Mouse (Mus musculus) gastrocnemius, postnatal 25 days (tissue): ENCODE data around the gene Epb41l3. TPM values are rescaled to one million over a fixed set of nuclear protein-coding genes. Genes with fewer than 3 reads are reported as not detected.
A peak's percentile ranks its signal among the peaks of the same experiment; 100 is the strongest.
"Not testable (repeated sequence)": the region's sequence is repeated elsewhere in the genome, so short reads cannot be mapped to it uniquely, and the experiment has no call there.

Experiments
- DNase-seq: peaks from one replicate; pipeline ENCODE4 v3.0.0; 2022
- total RNA-seq, 2 experiments: library from RNA; stranded (reverse); gene quantifications; 1 replicate in 1 of 2; 2 replicates in 1 of 2; pipeline ENCODE4 v1.2.3; 2021

The Epb41l3 gene
- total RNA-seq, 2 experiments from 2014 or later = 1.7 to 3.5 TPM

DNA sequence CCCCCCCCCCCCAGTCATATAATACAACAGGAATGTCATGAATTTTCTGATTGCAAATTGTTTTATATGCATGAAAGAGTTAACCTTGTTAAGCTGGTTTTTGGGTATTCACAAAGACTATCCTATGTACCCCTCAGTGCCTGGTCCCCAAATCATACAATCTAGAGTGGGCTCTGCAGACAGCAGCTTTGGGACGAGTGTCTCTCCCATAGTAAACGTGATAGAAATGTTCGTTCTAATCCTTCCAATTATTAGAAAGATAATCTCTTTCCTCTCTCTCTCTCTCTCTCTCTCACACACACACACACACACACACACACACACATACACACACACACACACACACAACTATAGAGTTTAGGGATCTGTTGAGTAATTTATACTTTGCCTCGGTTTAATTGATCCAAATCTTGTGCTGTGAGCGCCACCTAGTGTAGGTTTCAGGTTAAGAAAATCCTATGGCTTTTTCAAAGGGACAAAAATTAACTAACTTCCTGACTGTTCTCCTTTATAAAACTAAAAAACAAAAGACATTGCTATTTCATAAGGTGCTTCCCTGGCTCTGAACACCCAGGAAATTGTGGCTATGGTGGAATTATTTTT, 30.4 kb downstream of the Epb41l3 start:
- no peak for DNase-seq

DNA sequence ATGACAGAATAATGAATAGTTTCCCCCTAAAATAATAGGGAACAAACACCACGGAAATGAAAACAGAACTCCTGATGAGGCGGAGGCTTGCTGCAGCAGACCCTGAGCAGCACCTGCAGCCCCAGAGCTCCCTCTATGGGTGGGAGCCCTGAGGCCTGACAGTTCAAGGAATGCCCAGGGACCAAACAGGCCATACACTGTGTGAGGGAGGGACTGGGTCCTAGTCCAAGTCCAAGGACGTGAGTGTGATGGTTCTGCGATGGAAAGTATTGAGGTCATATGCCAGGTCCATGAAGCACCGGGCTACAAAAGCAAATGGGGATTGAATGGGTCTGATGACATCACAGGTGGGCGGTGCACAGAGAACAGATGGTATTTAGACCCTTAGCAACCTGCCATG, 33.7 kb downstream of the Epb41l3 start:
- no peak for DNase-seq

DNA sequence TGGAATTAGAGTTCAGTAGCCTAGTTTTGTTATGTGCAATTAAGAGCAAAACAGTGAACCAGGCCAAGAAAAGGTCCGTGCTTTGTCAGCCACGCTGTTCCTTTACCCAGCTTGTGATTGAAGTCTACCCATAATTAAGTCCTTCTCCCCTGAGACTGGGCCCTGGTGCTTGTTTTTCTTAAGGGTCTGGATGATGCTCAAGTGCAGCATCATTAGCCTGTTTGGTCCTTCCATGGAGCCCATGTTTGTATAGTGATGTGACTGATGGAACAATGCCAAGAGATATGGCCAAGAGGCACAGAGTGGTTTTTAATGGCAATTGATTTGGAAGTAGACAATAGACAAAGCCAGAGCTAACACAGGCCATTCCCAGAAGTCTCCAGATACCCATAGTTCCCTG, 36.7 kb downstream of the Epb41l3 start:
- no peak for DNase-seq

DNA sequence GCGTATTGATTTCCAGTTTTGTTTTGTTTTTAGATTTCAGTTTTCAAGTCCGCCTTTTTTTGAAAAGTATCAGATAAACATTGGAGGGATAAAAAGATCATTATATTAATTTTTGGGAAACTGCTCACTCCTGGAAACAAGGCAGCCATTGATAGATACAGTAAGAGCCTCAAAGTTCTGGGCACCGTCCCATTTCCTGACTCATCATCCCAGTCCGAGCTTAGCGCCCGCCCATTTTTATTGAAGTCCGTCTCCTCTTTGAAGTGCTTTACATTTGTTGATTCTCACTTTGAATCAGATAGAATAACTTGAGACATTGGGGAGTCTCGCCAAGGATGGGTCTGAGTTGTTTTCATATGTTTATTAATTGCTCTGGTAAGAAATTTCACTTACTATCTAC, 43.7 kb downstream of the Epb41l3 start:
- DNase-seq = no peak

DNA sequence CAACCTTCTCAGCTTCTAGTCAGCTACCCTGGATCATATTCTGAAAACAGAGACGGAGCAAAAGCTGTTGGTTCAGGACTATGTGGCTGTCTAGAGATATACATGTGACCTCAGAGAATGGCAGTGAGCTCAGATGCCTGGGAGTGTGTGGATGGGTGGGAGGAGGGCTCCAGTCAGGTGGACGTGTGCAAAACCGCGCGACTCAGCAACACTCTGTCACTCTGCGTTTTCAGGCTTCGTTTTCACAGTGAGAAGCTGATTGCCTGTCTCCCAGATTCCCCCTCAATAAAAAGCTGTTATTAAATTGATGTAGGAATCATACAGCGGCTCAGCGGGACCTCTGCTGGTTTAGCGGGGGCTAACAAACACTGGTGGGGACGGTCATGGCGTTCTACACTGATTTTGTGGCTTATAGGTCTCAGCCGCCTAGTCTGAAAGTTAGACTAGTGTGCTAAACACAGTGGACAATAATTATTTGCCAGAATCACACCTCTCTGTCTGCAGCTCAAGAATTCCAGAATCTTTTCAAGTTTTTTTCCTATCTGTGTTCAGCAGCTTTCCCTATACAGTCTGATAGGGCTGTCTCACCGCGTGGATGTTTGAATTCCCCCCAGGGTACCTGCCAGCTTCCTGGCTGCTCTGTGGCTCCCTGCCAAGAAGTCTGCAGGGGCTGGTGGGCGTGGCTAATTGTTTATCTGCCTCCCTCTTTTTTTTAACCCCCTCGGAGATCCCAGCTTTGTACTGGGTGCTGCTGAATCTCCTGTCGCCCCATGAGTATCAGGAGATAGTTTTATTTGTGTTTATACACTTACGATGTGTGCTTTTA, 45.3 kb downstream of the Epb41l3 start:
- no peak for DNase-seq

DNA sequence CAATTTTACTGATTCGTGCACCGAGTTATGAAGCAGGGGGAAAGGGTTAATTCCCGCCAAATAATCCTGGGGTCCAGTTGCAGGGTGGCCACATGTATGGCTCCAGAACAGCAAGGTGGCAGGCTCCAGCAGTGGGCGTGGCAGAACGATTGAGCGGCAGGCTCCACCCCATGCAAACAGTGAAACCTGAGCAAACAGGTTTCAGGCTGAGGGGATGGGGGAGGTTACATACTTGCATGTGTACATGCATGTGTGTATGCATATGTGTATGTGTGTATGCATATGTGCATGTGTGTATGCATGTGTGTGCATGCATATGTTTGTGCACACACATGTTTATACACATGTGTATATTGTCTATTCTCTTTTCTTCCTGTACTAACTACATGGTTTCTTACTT, 46.9 kb downstream of the Epb41l3 start:
- DNase-seq = not testable (repeated sequence)

DNA sequence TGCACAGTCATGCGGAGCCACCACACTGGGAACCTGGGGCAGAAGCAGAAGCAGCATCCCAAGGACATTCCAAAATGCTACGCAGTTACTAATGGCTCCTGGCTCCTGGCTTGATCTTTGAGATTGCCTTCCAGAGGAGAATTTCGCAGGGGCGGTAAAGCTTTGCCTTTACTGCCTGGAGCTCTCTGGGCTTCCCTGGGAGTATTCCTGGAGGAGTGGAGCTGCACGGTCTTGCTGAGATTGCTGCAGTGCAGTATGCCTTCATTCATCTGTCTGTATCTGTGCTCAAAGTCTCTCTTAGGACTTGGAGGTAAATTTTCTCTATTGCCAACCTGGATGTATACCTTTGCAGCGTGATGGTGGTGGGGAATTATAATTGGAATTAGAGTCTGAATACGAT, 52.0 kb downstream of the Epb41l3 start:
- no peak for DNase-seq

DNA sequence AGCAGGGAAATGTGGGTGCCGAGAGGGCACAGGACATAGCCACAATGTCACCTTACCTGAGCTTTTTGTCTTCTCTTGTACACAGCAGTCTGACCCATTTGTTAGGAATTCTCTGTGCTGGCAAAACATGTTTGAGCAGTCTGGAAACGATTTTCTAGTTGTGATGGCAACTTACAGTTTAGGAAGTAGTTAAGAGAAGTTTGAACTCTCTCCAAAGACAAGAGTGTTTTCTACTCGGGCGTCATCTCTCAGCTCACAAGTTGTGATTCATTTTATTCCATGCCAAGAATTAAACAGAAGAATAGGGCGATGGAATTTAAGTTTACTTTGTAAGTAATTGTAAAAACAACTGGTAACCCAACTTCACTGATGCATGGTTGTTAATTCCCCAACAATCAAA, 52.5 kb downstream of the Epb41l3 start:
- DNase-seq = no peak

DNA sequence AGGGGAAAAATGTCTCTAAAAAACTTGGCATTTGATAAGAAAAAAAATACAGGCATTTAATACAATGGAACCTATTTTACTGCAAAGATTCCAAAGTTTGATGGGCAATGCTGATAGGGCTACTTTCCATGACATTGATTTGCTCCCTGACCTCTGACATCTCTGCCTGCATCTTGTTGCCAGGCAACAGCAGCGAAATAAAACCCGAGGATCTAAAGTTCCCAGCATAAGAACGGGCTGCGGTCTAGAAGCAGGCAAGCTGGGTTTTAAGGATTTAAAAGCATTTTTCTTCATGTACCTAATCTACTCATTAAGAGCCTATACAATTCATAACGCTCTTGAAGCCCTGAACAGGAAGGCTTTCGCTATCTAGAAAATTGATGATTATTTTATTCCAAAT, 54.0 kb downstream of the Epb41l3 start:
- no peak for DNase-seq

DNA sequence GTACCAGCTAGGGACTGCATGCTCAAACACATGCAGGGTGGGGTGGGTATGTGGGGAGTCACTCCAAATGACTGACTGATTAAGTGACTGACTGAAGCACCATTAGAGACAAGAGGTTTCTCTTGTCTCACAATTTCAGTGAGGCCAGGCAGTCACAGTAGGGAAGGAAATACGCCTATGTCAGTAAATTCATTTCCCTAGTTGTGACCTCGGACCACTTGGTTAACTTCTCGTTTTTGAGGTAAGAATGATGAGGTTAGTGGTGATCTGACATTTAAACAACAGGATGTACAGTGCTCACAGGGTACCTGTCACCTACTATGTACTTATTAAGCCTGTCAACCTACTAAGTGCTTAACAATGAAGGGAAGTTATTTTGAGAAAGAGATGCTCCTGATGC, 67.5 kb downstream of the Epb41l3 start:
- no peak for DNase-seq

DNA sequence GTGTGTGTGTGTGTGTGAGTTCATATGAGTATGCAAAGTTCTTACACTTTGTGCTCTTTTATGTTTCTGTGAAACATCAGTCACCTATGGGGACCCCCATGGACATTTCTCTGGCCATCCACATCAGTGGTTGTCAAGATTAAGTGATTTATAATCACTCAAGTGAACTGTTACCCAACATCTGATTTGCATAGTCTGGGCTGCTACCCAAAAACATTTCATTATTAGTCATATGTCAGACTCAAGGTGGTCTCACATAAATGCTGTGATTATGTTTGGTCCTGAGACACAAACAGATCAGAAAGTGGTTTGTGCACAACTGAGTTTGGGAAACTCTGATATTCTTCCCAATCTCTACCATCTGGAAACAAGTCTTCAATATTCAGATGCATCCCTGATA, 75.3 kb downstream of the Epb41l3 start:
- DNase-seq = no peak

DNA sequence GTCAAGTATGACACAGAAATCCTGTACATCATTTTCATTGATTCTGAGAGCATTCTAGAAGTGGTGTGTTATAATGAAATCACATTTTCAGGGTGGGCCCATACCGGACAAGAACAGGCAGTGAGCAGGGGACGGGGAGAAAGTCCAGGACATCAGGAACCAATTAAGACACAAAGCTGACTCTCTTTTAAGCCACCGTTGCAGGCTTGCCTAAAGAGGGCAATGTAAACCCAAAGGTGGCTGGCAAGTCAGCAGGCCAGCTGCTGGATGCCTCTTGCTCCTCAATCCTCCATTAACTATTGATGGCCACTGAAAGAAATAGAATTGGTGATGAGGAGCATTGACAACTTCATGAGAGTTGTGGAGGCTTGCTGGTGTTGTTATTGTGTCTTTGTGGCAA, 75.8 kb downstream of the Epb41l3 start:
- no peak for DNase-seq

DNA sequence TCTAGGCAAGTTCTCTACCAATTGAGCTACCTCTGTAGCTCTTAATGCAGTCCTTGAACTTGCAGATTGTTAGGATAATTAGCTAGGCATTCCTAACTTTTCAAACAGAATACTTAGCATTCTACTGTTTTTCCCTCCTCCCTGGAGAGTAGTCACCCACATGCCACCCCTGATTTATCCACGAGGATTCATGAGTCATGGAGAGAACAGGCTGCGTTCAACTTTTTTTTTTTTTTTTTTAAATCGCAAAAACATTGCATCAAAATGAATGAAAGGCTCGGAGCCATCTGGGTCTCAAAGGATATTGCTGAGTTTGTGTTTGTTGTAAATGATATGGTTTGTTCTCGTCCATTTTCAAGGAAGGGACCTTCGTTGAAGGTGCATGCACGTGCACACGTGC, 79.6 kb downstream of the Epb41l3 start:
- DNase-seq = no peak

DNA sequence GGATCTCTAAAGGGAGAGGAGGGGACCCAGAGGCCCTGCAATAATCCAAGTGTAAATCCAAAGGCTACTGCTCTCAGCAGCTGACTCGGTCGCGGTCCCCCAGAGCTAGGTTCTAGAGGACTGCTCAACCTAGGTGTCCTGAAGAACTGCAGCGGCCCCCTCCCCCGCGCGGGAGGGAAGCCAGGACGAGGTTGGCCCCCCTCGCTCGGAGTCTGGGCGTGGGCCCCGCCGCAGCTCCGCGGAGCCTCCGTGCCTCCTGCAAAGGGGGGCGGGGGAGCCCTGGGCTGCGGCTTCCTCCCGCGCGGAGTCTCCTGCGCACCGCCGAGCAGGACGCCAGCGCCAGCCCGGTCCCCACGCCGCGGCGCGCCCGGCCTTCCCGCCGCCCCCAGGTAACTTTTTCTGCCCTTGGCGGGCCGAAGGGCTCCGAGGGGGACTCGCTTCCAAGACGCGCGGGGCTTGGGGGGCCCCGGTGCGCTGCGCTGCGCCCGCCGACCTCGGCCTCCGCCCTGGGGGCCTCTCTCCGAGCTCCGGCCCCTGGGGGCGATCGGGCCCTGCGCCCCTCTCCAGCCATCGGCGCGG, 81.1 kb downstream of the Epb41l3 start:
- DNase-seq = peak; percentile 31

DNA sequence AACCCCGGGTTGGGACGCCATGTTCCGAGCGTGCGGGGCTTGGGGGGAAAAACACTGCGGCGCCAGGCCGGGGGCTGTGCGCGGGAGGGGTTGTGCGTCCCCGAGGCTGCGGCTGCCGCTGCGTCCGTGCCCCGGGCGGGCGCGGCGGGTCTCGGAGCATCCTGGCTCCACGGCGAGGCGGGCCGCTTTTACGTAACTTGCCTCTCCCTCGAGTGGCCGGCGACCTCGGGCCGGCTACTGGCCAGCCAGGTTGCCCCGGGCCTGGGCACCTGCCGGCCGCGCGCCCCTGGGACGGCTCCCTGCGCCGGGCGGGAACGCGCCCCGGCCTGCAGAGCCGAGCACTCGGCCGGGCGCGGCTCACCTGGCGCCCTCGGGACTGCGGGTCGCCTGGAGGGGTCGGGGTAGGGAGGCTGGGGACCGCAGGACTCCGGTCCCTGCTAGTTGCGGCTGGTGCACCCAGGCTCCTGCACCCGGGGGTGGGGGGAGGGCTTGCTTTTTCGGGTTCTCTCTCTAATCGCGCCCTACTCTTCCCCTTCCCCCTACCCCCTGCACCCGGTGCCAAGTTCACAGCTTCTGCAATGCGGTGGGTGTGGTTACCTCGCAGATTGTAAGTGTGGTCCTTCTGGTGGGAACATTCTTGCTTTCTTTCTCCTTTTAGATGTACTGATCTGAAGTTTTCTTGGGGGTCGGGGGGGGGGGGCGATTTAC, 81.8 kb downstream of the Epb41l3 start:
- DNase-seq = peak; percentile 18

DNA sequence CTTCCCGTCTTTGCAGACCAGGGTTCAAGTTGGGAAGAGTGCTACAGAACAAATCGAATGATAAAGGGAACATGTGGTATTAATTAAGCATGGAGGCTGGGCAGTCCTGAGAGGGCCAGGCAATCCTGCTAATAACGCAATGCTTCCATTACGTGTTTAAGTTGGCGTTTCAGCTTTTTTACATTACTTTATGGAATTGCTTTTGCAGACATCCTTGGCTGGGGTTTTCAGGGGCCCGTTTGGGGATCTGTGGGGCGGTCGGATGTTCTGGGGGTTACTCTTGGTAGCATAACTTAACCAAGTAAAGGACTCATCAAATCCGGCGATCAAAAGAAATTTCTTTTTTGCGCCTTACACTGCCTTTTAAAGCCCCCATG, 82.3 kb downstream of the Epb41l3 start:
- DNase-seq = no peak

DNA sequence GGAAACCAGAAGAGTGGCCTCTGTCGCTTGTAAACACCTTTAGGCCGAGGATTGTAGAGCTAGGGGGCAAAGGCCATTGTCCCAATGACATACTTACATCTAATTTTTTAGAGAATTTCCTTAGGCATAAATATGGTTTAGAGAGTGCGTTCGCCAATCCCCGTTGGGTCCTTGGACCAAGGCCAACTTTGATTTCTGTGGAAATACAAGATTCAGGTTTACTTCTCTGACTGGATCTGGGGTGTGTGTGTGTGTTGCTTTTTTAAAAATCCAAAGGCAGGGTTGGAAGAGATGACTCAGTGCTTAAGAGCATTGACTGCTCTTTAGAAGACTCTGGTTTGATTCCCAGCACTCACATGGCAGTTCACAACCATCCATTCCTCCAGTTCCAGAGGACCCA, 83.2 kb downstream of the Epb41l3 start:
- no peak for DNase-seq

DNA sequence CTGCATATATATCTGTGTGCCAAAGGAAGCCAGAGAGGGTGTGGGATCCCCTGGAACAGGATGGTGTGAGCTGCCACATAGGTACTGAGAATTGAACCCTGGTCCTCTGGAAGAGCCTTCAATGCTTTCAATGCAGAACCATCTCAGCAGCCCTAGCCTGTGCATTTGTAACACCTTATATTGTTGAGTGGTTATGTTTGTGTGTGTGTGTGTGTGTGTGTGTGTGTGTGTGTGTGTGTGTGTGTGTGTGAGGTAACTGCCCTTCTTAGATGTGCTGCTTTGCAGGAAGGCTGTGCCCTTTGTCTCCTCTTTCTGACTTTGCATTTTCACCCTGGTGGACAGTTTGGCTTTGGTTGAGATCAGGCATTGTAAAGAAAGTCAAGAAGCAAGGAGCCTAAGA, 87.2 kb downstream of the Epb41l3 start:
- DNase-seq = peak; percentile 7

DNA sequence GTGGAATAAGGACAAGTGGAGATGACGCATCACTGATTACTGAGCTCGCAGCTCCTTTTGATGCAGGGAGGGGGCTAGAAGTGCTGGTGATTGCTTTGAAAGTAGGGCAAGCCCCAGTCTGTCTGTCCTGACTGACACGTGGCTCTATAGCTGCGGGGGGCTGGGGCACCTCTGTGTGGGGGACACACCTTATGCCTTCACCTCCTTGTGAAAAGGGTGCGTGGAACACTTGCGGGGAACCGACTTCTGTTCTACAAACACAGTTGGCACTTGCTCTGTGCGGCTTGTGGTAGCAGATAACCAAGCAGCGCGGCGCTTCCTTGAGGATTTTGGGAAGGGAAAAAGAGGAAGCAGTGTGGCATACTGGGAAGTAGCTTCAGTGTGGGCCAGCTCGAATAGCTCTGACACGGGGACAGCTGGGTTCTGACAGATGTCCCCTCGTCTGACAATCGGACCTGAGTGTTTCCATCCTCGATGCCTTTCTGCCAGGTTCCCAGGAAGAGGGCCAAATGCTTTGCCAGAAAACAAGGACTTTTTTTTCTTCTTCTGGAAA, 101.5 kb downstream of the Epb41l3 start:
- DNase-seq = no peak

DNA sequence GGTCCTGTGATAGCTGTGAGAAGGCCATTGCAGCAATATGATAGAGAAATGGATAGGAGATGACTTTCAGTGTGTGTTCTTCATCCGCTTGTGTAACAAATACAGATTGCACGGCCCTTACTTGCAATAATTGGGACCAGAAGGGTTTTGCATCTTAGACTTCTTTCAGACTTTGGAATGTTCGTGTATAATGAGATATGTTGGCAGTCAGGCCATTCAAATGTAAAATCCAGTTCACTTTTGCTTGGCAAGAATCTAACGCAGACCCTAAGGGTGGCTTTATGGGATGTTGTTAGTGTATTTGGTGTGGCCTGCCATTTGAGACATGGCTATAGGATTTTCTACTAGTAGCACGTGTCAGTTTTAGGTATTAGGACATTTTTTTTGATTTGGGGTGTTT, 102.5 kb downstream of the Epb41l3 start:
- no peak for DNase-seq

DNA sequence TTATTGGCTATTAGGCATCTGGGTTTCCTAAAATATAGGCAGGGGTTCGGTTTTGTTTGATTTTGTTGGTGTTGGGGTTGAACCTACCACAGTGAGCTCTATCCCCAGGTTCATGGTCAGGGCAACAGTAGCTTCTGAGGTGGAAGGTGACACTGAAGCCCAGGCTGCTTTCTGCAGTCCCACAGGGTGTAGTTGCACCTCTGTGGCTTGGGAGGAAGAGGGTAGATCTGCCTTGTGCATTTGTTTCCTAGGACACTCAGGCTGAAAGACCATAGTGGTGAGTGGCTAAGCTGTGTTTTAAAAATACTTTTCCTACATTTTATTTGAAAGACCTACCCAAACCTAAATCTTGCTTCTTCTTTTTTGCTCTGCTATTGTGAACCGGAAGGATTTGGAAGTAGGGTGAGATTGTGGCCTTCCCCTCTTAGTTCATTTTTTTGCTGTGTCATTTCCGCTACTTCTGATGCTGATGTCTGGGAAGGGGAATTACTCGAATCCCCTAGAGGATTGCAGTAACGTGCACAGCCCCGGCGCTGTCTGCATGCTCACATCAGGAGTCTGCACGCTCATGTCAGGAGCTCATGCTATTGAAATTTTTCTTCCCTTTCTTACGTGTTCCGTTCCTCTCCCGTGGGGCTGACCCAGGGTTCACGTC, 105.5 kb downstream of the Epb41l3 start:
- peak; percentile 36 for DNase-seq
